Mouse (Mus musculus): ENCODE results near the gene Fam155a. TPM values are rescaled to one million over a fixed set of nuclear protein-coding genes. Genes with fewer than 3 reads are reported as not detected.

Gene Fam155a
- total RNA-seq, 1 experiment from 2014 or later, result not detected

DNA sequence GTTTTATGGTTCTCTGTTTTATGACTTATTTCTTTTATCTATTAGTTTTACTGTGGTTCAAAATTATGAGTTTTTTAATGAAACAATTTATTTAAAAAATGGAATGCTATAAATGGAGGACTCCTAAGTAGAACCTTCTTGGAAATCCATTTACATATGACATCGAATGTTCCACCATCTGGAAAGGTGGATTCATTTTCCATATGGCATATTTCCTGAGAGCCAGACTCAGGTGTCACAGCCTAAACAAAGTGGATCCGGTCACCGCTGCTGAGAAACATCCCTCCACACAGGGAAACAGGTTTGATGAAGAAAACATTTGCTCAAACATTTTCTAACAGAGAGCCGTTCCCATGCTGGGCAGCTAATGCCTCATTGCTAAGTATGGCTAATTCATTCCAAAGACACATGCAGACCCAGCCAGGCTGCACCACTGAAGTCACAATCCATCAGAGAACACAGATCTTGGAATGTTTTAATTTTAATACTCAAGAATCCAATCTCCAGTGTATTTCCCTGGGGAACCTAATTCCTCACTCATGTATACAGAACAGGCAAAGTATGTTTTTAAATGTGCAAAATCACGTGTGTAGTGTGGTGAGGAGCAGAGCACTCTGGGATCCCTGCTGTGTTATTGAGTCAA is 235.1 kb downstream of the Fam155a start:
- ATAC-seq (replicated peaks; ENCODE audit: insufficient number of reproducible peaks, low FRiP score, low TSS enrichment, poor library complexity, severe bottlenecking), result no peak

GRCm38 (mm10) chr8:9526515-9526914 is 244.4 kb downstream of the Fam155a start:
- ATAC-seq (replicated peaks; ENCODE audit: insufficient number of reproducible peaks, low FRiP score, low TSS enrichment, poor library complexity, severe bottlenecking), result no peak

DNA sequence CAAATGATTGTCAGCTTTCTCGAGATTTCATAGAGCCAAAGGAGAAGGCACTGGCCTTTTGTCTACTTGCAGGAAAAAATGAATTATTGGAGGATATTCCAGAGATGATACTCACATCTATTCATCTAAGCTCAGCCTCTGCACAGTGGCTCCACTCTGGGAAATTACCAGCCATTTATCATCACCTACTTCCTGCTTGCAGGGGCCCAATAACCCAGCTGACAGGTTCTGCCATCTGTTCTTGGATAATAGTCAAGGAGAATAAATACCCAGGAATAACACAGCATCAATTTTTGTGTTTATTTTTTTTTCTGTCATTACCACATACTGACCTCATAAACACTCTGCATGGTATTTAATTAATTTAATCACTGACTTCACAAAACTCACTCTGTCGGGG is 249.4 kb downstream of the Fam155a start:
- no peak for ATAC-seq (replicated peaks; ENCODE audit: insufficient number of reproducible peaks, low FRiP score, low TSS enrichment, poor library complexity, severe bottlenecking)

- ATAC-seq (replicated peaks; ENCODE audit: insufficient number of reproducible peaks, low FRiP score, low TSS enrichment, poor library complexity, severe bottlenecking), result no peak
Measured at GRCm38 (mm10) chr8:9500751-9501150, 270.2 kb downstream of the Fam155a start.

DNA sequence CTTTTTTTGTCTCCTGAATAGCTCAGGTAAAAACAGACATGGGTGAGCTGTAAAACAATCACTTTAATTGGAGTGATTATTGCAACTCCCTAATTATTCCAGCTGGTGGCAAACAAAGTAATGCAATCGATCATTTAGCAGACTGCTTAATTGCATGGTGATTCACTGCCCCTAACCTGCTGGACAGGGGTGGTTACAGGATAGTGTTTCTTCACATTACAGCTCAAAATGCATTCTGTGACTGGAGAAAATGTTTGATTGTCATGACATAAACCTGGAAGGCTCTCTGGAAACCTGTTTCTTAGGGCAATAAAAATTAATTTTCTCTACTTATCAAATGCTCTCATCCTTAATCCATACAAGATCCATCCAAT is 276.7 kb downstream of the Fam155a start:
- ATAC-seq (replicated peaks; ENCODE audit: insufficient number of reproducible peaks, low FRiP score, low TSS enrichment, poor library complexity, severe bottlenecking), result no peak

GRCm38 (mm10) chr8:9493557-9494224 is 277.3 kb downstream of the Fam155a start:
- ATAC-seq (replicated peaks; ENCODE audit: insufficient number of reproducible peaks, low FRiP score, low TSS enrichment, poor library complexity, severe bottlenecking), result no peak

DNA sequence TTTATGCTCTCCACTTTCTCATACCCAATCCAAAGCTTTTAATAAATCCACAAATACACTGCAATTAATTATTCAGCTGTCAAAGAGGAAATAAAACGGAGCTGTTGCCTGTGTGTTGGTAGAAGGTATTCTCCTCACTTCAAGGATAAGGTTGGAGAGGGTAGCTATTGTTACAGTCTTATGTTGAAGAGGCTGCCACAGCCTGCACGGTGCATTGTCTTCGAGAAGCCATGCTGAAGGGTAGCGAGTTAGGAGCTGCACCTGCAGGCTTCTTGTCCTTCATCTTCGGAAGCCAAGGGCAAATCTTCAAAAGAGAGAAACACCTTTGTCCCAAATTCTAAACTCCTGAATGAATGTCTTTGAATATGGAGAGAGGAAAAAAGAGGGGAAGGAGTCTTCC is 288.4 kb downstream of the Fam155a start:
- no peak for ATAC-seq (replicated peaks; ENCODE audit: insufficient number of reproducible peaks, low FRiP score, low TSS enrichment, poor library complexity, severe bottlenecking)

GRCm38 (mm10) chr8:9471290-9471689 is 299.7 kb downstream of the Fam155a start:
- ATAC-seq (replicated peaks; ENCODE audit: insufficient number of reproducible peaks, low FRiP score, low TSS enrichment, poor library complexity, severe bottlenecking), result no peak

DNA sequence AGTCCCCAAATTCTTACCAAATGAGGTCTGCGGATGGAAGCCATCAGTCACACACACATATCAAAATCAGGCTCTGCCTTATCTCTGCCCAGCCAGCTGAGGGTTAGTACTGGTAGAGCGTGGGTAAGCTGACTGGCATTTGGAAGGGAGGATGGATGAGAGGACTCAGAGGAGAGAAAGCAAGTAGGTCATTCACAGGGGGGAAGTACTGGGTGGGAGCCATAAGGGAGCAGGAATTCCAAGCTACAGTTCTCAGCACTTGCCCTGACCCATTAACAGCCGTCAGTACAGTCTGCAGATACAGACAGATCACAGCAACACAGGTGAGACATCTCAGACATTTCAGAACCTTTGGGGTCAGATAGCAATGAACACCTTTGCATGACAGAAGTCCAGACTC is 300.8 kb downstream of the Fam155a start:
- no peak for ATAC-seq (replicated peaks; ENCODE audit: insufficient number of reproducible peaks, low FRiP score, low TSS enrichment, poor library complexity, severe bottlenecking)

GRCm38 (mm10) chr8:9461111-9461510 is 309.9 kb downstream of the Fam155a start:
- no peak for ATAC-seq (replicated peaks; ENCODE audit: insufficient number of reproducible peaks, low FRiP score, low TSS enrichment, poor library complexity, severe bottlenecking)

- no peak for ATAC-seq (replicated peaks; ENCODE audit: insufficient number of reproducible peaks, low FRiP score, low TSS enrichment, poor library complexity, severe bottlenecking)
Measured at GRCm38 (mm10) chr8:9460707-9461106, 310.3 kb downstream of the Fam155a start.

DNA sequence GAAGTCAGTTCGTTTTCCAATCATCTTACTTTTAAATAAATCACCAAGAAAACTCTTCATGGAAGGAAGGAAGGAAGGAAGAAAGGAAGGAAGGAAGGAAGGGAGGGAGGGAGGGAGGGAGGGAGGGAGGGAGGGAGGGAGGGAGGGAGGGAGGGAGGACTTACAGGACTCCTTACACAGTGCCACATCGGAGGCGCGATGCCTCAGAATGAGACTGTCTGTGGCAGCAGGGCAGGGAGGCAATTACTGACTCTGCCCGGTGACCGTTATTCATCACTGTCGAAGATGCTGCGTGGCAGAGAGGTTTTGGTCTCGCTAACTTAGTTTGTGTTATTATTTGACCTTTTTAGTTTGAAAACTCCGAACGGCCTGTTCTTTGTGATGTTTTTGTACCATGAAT is 312.3 kb downstream of the Fam155a start:
- ATAC-seq (replicated peaks; ENCODE audit: insufficient number of reproducible peaks, low FRiP score, low TSS enrichment, poor library complexity, severe bottlenecking), result no peak

GRCm38 (mm10) chr8:9455138-9455537 is 315.8 kb downstream of the Fam155a start:
- ATAC-seq (replicated peaks; ENCODE audit: insufficient number of reproducible peaks, low FRiP score, low TSS enrichment, poor library complexity, severe bottlenecking), result no peak

GRCm38 (mm10) chr8:9453742-9454141 is 317.2 kb downstream of the Fam155a start:
- no peak for ATAC-seq (replicated peaks; ENCODE audit: insufficient number of reproducible peaks, low FRiP score, low TSS enrichment, poor library complexity, severe bottlenecking)

GRCm38 (mm10) chr8:9451543-9451942 is 319.4 kb downstream of the Fam155a start:
- ATAC-seq (replicated peaks; ENCODE audit: insufficient number of reproducible peaks, low FRiP score, low TSS enrichment, poor library complexity, severe bottlenecking), result no peak

- no peak for ATAC-seq (replicated peaks; ENCODE audit: insufficient number of reproducible peaks, low FRiP score, low TSS enrichment, poor library complexity, severe bottlenecking)
Measured at GRCm38 (mm10) chr8:9448613-9449012, 322.3 kb downstream of the Fam155a start.

- no peak for ATAC-seq (replicated peaks; ENCODE audit: insufficient number of reproducible peaks, low FRiP score, low TSS enrichment, poor library complexity, severe bottlenecking)
Measured at GRCm38 (mm10) chr8:9437822-9438221, 333.1 kb downstream of the Fam155a start.

DNA sequence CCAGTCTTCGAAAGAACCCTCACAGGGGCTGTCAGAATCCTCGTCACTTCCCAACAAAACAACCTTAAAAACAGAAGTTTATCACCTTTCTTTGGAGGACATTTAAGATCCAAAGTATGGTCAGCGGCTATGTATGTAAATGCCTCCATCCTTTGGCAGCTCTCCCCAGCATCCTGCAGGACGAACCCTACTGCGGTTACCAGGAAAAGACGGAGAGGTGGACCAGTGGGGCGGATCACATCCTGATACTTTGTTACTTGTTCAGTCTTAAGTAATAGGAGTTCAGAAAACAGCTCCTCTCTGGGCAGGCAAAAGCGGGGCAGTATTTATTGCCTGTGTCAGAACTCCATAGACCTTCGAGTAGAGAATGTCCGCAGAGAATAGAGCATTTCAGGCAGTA is 335.5 kb downstream of the Fam155a start:
- no peak for ATAC-seq (replicated peaks; ENCODE audit: insufficient number of reproducible peaks, low FRiP score, low TSS enrichment, poor library complexity, severe bottlenecking)

DNA sequence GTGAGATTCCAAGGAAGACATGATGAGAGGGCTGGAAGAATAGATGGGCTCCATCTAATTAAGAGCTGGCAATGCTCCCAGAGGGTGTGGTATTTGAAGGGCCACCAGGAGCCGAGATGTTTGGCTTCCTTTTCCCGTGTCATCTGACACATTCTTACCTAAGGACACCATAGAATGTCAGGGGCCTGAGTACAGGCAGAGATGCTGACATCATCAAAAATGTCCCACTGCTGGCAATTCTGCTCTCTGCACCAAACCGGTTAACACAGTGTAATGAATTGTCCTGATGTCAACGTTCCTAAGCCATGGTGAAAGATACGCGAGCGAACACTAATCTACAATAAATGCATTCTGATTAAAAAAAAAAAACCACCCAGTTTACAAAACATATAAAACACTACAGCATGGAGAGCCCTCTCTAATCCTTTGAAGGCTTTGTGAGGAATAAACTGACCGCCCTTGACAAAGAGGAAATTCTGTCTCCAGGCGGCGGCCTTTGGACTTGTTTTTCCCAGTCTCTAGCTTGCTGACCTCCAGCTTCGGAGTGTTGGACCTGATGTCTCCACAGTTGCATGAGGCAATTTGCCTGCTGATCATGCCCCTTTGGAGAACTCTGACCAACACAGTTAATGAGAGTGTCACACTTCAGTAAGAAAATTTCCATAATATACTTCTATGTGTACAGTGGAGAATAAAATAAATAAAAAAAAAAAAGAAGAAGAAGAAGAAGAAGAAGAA is 338.2 kb downstream of the Fam155a start:
- no peak for ATAC-seq (replicated peaks; ENCODE audit: insufficient number of reproducible peaks, low FRiP score, low TSS enrichment, poor library complexity, severe bottlenecking)

DNA sequence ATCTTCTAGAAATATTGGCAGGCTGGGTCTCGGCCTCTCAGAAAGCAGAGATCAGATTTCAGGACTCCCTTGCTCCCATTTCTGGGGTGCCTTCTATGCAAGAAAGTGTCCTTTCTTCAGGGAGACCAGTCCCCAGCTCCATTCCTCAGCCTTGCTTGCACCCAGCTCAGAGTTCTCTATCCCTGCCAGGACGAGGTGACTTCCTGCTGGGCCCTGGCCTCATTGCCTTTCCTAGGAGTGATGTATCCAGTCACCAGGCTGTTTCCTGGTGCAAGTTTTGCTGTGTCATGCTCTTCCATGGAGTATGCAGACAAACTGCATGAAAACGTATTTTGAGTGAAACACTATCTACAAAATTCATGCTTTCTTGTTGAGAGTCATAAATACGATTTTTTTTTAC is 342.1 kb downstream of the Fam155a start:
- no peak for ATAC-seq (replicated peaks; ENCODE audit: insufficient number of reproducible peaks, low FRiP score, low TSS enrichment, poor library complexity, severe bottlenecking)

Data from monocyte, adult 5-6 weeks (primary cell).